Mouse (Mus musculus) CH12F3 (cell line): ENCODE measurements around the gene Amotl2.
"Not testable (repeated sequence)": the region's sequence is repeated elsewhere in the genome, so short reads cannot be mapped to it uniquely, and the experiment has no call there.

Experiments used
- in situ Hi-C: fragments of 300-500 bp; cut with MboI; formaldehyde crosslinking; loops from 2 replicates; pipeline ENCODE4 v1.14.3; 2020; ENCODE audit warnings: low sequenced_read_pairs

Gene Amotl2

DNA sequence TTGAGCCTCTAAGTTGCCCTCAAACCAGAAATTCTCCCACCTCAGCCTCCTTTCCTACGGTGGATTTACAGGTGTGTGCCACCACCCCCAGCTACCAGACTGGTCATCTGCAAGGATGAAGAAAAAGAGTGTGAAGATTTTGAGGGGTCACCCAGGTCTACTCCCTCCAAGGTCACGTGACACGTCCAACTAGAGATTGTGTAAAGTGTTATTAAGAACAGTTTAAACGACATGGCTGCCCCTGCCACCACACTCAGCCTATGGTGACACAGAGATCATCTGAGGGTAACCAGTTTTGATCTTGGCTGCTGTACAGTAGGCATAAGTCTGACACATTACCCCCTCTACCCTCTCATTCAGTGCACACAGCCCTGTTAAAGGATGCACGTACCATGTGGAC, 17.0 kb downstream of the Amotl2 start:
- in situ Hi-C loops = no loop called here

DNA sequence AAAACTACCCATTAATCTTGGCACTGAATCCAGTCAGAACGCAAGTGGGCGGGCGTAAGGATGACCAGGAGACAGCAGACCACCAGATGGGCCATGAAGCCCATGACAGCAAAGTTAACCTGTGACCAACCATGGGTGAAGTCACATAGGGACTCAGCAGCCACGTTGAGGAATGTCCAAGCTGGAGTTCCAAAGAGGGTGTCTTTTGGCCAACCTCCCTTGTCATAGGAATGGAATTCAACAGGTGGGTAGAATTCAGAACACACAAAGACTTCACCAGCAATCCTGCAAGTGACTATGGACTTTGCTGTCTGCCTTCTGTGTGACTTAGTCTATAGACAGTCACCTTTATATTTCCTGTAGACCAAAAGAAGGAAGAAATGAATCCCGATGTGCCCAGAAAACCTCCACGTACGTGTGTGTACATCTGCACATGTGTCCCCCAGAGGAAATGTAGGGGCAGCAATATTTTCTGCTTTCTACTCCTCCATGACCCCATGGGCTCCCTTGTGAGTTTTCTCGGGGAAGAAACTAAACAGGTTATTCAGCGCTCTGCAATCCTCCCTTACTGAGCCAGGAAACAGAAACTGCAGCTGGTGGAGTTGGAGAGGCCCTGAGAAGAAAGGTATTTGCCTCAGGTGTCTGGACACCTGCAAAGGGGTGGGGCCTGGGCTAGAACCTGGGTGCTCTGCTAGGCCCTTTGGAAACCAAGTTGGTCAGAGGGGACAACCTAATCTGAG, 17.7 kb downstream of the Amotl2 start:
- in situ Hi-C loops = no loop called here

DNA sequence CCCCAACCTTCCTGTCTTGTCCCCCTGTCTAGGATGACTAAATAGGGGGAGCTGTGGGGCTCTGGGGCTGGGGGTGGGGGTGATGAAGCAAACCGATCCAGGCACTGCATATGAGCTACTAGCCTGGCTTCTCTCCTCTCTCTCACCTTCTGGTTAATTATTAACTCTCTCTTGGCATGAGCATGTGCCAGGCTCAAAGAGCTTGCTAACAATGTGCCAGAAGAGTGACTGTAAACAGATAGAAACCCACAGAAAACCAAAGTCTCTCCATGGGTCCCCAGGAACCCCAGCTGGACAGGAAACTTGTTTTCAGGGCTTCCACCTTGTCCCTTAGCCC, 18.2 kb downstream of the Amotl2 start:
- in situ Hi-C loops = no loop called here

DNA sequence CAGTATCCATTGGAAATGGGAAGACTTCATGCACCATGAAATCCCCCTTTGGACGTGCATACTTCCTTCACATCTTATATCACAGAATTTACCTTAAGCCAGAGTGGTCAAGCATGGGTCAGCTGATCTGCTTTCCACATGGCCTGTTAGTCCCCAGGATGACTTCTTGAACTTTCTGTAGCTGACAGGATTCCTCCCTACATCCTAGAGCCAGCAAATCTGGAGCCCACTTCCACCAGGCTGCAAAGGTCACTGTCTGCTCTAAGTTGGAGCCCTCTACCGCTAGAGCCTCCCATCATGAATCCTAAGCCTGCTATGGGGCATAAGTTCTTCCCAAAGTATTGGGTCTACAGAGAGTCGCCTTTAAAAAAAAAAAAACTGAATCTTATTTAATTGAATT, 18.8 kb downstream of the Amotl2 start:
- in situ Hi-C loops = no loop called here

- in situ Hi-C loops = no loop called here
Measured at GRCm38 (mm10) chr9:102735996-102736395, 19.5 kb downstream of the Amotl2 start.

DNA sequence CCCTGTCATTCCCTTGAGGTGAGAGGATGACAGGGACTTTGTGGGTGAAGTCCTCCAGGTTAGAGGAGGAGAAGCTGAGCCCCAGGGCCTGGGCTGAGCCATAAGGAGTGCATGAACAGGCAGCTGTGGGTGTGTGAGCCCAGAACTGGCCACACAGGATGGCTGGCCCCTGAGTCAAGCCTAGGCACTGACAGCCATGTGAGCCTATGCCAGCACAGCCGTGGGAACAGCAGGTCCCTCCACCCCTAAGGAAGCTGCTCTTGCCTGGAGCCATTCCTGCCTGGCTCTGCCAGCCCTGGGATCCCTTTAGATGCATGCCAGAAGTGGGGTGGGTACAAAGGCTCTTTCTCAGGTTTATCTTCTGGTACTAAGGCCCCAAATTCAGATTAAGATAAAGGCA, 20.9 kb downstream of the Amotl2 start:
- in situ Hi-C loops = no loop called here

DNA sequence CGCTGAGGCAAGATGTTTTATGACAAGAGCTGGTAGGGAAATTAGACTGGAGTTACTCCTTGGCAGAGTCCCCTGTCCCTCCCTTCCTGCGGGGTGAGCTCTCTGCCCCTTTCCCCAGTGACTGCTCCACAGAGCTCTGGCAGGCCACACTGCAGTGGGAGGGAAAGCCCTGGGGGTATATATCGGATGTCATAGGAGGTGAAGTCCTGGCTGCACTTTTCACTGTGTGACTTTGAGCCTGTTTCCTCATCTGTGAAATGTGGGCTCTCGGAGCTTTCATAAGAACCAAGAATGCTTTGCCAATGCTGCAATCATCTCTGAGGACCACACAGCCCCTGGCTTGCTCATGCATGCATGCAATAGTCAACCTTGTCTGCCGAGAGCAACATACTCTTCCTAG, 30.3 kb downstream of the Amotl2 start:
- in situ Hi-C loops = no loop called here

- in situ Hi-C loops = no loop called here
Measured at GRCm38 (mm10) chr9:102747902-102748301, 31.4 kb downstream of the Amotl2 start.

DNA sequence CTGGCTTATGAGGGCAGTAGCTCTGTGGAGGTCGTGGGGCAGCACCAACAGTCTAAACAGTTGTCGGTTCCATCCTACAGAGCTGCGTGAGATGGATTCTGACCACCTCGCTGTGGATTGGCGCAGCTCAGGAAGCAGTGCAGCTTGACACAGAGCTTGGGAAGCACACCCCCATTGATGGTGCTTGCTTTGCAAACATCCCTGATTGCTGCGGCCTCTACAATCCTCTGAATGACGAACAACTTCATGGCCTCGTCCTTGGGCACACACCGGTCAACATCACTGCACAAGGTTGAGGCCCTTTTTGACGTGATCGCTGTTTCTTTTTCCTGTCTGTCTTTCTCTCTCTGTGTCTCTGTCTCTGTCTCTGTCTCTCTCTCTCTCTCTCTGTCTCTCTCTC, 32.7 kb downstream of the Amotl2 start:
- in situ Hi-C loops = no loop called here

DNA sequence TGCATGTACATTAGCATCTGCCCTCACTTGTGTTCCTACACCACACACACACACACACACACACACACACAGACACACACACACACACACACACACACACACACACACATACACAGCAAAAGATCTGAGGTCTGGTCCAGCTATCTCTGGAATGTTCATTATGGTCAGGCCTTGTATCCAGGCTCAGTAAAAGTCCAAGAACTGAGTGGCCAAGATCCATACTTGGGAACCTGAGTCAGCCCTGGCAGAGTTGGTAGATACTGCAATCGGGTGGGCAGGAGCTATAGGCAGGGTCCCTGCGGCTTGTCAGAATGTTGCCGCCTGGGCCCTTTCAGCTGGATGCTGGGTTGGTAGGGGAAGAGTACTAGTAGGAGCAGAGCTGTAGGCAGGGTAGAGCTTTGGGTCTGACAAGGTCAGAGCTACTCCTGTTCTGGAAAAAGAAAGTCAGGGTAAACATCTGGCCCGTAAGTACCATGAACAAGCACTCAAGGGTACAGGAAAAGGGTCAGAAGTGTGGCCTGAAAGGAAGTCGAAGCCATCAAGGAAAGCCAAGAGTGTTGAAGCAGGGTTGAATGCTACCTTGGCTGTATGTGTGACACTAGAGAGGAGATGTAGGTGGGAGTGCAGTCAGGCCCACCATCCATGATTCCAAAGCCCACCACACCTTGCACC, 35.3 kb downstream of the Amotl2 start:
- in situ Hi-C loops = no loop called here

DNA sequence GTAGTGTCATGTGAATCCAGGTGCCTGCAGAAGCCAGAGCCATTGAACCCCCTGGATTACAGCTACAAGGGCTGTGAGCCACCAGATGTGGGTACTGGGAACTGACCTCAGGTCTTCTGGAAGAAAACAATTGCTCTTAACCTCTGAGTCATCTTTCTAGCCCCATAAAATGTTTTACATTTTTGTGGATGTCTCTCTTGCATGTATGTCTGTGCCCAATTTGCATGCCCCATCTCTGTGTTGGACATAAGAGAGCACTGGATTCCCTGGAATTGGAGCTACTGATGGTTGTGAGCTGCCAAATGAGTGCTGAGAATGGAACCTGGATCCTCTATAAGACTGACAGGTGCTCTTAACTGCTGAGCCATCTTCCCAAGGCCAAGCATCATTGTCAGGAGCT, 36.8 kb downstream of the Amotl2 start:
- in situ Hi-C loops = no loop called here

DNA sequence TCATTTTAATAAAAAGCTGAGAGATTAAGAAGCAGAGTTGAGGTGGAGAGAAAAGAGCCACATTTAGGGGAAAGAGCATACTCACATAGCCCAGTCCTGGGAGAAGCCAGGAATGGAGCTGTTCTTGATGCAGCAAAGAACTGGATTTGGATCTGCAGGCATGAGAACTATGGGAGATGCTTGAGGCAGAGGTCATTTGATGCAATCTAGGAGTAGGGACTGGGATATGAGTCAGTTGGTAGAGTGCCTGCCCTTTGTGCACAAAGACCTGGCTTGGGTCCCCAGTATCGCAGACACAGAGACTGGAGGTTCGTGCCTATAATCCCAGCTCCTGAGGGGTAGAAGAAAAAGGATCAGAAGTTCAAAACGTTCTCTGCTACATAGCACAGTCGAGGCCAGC, 38.7 kb downstream of the Amotl2 start:
- in situ Hi-C loops = no loop called here

- in situ Hi-C loops = no loop called here
Measured at GRCm38 (mm10) chr9:102755591-102756270, 39.3 kb downstream of the Amotl2 start.

- in situ Hi-C loops = no loop called here
Measured at GRCm38 (mm10) chr9:102756352-102756751, 39.9 kb downstream of the Amotl2 start.

DNA sequence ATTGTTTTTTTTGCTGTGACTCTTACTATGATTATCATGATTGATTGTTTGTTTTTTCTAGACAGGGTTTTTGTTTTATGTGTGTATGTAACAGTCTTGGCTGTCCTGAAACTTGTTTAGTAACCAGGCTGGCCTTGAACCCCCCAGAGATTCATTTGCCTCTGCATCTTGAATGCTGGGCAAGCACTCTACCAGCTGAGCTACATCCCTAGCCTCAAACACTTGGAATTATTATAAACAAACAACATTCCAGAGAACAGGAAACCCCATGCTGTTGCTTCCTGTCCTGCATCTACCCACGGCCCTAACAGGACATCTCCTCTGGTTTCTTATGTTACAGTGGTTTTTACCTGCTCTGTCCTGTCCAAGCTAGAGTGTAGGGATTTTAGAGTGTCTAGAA, 42.4 kb downstream of the Amotl2 start:
- in situ Hi-C loops = no loop called here

DNA sequence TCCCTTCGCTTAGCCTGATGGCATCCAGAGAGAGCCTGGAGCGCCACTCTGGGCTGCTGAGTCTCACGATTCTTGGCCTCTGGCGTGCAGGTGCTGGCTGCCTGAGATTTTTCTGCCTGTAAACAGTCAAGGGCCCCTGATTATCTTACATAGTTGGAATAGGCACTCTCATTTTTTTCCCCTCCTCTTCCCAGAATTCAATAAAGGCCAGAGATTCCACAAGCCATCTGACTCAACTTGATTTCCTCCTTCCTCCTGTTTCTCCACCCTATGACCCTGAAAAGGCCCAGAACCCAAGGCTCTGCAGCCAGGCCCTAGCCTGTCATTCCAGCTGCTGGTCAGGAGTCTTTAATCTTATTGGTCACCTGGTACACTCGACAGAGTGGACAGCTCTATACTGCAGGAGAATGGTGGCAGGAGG, 43.1 kb downstream of the Amotl2 start:
- in situ Hi-C loops = no loop called here

DNA sequence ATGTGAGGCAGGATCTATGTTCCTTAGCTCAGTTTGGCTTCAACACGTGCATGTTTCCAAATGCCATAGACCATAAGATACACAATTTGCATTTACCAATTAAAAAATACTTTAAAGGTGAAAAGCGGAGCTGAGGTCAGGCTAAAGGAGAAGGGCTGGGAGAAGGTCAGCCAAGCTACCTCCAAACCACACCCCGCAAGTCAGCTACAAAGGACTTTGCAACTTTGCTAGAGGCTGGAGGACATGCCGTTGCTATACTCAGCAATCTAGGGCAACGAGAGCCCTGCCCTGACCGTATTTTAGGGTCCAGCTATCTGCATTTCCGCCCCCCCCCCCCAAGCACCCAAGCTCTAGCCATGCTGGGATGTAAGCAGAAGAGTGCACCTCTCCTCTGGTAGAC, 45.1 kb downstream of the Amotl2 start:
- in situ Hi-C loops = no loop called here

DNA sequence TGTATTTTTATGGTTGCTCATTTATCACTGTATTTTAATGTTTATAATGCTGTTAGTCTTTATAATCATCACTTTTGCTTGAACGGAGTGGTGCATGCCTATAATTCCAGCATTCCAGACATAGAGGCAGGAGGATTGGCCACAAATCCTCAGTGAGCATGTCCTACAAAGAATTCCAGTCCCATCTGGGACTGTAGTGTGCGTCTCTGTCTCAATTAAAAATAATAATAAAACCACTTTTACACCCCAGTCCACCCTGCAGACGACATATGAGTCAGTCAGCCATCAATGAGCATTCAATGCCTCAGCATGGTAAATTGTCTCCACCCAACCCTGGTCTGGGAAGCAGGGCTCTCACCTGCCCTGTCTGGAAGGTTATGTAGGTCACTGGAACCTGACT, 46.4 kb downstream of the Amotl2 start:
- in situ Hi-C loops = no loop called here

GRCm38 (mm10) chr9:102763520-102763919, 47.0 kb downstream of the Amotl2 start:
- in situ Hi-C loops = no loop called here

- in situ Hi-C loops = not testable (repeated sequence)
Measured at GRCm38 (mm10) chr9:102764540-102764939, 48.1 kb downstream of the Amotl2 start.

DNA sequence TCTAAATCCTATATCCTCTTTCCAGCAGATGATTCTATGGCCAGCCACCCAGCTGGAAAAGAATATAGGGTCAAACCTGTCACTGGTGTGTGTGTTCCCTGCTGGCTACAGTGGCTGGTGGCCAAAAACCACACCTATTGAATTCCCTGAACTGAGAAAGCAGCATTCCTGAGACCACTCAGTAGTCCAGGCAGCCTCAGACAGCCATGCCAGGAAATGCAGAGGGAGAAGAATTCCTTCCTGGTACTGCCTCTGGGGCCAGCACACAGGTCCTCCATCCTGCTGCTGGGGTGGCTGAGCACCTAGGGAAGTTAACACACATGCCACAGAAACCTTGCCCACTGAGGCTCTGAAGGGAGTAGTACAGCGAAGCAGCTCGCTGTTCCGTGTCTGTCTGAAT, 50.3 kb downstream of the Amotl2 start:
- in situ Hi-C loops = no loop called here

DNA sequence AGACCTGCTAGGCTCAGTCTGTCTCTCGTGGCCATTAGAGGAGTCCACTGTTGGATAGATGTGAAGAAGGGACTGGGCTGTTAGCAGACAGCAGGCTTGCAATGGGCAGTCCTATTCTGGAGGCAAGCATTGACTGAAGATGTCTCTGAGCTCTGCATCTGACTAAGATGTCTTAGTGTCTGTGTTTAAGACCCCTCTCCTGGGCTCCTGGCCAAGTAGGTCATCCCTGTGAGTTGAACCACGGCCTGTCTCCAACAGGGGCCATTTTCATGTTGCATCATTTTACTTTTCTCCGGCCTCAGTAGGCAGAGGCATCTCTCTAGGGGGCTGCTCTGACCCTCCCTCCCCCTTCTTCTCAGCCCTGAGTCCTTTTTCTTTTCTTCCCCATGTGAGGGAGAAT, 52.8 kb downstream of the Amotl2 start:
- in situ Hi-C loops = no loop called here
